Mouse (Mus musculus): ENCODE data around the gene Txk. TPM values are rescaled to one million over a fixed set of nuclear protein-coding genes. Genes with fewer than 3 reads are reported as not detected.

Gene Txk
- total RNA-seq, 2 experiments from 2014 or later = 0.11 TPM; not detected in 1

DNA sequence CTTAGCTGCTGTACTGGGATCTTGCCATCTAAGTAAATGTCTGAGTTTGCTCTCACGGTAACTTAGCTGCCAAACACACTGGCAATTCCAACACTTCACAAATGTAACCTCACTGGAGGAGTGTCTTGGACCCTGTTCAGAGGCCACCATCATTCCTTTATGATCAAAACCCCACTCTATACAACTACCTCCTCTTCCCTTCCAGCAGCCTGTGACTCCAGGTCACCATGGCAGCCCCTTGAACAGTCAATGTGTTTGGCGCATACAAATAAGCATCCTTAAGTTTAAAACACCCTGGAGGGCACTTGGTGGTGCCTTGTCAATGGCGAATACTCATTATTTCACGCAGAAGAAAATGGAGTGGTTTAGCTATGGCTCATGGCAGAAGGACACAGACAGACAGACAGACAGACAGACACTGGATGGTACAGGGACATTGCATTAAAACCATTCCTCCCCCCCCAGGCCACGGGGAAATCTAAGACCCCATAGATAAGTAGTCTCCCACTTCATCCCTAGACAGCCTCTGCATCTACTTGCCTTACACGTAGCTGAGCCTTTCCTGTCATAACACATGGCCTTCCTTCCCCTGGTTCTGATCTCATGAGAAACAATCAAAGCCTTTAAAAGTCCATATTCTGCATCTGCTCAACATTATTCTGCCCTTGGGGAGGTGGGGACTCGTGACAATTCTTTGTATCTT is 1.4 kb downstream of the Txk start:
- no peak for DNase-seq (ENCODE audit: low spot score in 2 of 2)

DNA sequence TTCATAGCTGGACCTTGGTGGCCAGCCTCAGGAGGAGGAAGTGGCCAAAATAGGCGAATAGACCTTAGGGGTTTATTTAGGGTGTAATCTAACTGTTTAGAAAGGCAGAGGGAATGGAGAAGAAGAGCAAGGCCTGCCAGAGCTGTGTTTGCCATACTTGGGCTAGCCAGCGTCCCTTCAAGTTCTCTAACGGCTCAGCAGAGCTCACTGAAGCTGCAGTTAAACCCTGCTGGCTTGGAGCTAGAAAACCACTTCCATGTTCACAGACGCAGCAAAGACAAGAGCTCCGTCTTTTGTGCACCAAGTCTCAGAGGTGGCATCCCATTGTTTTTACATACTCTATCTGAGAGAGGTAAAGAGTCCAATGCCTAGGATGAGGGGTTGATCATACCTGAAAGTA is 2.4 kb downstream of the Txk start:
- DNase-seq (ENCODE audit: low spot score in 2 of 2) = no peak

DNA sequence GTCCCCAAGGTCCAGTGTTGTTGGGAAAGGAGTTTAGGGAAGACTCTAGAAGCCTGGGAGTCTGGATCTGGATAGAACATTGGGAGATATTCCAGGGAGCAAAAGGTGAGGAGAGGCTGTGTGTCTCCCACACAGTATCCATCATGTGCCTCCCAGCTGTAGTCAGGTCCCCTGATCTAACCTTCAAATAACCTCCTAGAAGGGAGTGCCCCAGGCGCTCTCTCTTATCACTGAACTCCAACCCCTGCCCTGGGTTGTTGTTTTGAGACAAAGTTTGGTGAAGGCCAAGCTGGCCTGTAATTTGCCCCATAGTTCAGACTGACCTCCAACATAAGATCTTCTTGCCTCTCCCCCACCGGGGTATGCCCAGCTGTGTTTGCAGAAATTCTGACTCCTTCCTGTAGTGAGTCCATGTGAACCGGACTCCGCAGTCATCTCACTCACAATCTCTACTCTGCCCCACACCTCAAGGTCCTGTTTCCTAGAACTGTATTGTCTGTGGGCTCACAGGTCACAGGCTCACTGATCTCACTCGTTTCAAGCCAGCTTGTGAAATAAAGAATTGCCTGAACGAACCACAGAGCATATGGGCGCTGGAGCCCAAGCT is 3.8 kb downstream of the Txk start:
- no peak for DNase-seq (ENCODE audit: low spot score in 2 of 2)

DNA sequence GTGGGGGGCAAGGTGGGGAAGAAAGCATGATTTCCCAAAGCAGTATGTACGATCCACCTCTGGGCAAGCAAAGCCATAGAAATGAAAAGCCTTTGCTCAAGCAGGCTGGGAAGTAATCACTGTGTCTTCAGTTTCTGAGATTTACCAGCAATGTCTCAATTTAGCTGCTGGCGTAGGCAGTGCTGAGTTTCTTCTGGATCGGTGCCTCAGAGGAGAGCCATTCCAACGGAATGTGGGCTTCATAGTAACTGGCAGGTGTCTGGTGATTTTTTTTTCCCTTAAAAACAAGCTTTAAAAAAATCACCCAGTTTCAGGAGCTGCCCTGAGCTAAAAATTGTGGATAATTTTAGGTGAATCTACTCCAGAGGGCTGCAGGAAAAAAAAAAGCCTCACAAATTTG is 5.2 kb downstream of the Txk start:
- no peak for DNase-seq (ENCODE audit: low spot score in 2 of 2)

DNA sequence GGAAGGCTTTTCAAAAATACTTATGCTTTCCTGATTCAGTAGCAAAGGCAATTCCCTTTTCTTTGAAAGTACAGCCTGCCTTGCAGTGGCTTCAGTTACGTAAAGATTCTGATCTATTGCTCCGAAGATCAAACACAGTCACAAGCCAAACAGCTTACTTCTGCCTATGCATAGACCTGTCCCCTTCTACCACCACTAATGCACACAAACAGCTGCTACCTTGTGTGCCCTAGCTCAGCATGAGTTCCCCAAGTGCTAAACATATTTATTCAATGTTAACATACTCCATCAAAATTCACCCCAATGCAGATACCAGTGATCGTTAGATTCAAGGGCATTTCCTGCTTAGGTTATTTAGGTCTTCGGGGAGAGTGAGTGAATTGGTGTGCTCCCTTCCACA is 6.1 kb downstream of the Txk start:
- no peak for DNase-seq (ENCODE audit: low spot score in 2 of 2)

DNA sequence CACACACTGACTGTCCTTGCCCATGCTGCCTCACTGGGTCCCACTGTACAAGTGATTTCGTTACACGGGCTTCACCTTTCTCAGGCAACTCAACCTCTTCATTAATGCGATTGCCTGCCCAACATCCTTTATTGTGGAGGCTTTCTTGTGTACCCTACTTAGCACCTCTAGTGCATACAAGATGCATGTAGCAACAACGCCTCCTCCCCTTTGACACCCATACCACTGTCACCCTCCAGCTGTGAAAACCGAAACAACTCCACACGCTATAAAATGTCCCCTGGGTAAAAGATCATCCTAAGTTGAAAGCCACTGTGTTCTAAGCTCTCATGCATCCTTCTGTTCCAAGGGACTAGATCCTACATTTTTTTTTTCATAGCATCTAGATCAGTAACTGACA is 9.5 kb downstream of the Txk start:
- DNase-seq (ENCODE audit: low spot score in 2 of 2) = no peak

DNA sequence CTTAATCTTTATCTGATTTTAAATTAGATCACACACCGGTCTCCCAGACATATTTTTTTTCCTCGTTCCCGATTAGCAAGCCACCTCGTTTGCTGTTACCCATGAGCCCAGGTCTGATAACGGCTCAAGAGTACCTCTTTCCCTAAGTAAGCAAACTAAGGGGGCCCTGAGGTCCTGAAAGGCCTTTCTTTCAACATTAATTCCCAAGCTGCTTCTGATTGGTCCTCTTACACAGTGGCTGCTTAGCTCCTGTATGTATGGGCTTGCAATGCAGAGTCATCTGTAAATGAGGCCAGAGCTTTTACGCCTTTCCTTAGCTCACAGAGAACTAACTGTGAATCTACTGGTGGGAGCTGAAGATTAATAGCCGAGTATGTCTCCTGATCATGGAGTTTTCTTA is 15.7 kb downstream of the Txk start:
- no peak for DNase-seq (ENCODE audit: low spot score in 2 of 2)

DNA sequence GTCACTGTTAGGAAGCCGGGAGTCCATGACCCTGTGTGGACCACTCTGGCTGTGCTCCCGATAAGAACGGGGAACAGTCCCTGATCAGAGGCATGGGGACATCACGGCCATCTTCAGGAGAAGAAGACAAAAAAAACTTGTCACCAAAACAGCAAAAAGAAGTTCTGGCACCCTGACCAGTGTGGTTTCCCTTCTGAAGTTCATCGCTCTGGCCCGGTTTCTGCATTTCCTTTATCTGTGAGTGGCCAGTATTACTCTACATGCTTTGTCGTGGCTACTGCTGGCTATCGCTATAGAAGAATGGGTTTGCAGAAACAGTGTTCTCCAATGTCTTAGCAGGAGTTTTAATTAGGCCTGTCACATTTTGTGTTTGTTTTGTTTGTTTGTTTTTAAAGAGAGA is 16.1 kb downstream of the Txk start:
- DNase-seq (ENCODE audit: low spot score in 2 of 2) = no peak

DNA sequence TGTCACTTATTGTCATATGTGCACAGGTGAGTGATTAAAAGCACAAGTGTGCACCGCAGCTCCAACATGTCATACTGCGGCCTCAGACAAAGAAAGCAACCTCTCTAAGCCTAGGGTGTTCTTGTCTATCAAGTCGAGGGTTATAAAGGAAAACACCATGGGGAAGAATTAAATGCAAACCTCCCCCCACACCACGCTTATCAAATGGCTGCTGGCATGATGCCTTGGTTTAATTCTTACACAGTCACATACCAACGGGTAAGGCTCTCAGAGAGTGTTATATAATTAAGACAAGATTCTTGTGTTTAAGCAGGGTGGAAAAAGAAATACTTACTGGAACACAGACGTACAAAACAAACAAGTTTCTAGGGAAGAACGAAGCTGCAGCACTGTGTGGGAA is 16.8 kb downstream of the Txk start:
- no peak for DNase-seq (ENCODE audit: low spot score in 2 of 2)

DNA sequence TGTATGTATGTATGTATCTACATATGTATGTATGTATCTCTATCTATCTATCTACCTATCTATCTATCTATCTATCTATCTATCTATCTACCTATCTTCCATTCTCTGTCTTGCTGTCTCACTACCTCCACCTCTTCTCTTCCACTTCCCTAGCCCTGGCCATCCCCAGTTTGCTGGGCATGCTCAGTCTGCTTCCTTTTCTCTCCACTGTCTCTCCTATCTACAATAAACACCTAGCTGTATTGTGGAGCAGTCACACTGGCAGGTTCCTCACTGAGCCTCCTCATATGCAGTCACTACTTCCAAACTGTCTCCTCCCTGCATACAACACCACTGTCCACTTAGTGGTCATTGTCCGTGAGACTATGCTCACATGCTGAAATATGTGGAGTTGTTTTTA is 19.7 kb downstream of the Txk start:
- no peak for DNase-seq (ENCODE audit: low spot score in 2 of 2)

DNA sequence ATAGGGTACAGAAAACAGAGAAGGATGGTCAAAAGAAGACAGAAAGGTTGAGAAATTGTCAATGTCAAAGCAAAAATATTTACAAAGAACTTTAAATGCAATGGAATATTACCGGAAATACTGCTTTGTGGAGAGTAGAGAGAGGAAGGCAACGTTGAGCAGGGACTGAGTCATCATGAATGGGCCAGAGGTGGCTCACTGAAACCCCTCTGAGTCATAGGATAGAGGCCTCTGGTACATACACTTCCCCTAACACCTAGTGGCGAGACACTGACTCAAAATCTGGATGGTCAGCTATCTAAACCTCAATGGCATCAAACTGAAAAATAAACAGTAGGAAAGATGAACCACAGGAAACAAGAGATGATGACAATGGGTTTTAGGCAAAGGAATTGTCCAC is 27.2 kb downstream of the Txk start:
- no peak for DNase-seq (ENCODE audit: low spot score in 2 of 2)

DNA sequence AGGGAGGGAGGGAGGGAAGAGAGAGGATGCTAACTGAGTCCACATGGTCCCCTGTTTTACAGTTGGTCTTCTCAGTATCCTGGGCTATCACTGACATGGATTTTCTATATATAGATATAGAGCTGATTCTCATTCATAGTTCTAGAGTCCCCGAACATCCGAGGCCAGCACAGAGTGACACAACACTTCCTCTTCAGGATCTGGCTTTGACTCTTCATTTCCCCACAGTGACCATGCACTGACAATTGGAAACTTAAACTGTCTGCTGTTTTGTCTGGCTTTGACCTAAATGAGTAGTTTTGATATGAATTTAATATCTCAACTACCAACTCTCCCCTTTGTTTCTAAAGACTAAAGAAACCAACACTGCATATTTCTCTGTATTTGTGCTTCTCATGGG is 29.1 kb downstream of the Txk start:
- no peak for DNase-seq (ENCODE audit: low spot score in 2 of 2)

DNA sequence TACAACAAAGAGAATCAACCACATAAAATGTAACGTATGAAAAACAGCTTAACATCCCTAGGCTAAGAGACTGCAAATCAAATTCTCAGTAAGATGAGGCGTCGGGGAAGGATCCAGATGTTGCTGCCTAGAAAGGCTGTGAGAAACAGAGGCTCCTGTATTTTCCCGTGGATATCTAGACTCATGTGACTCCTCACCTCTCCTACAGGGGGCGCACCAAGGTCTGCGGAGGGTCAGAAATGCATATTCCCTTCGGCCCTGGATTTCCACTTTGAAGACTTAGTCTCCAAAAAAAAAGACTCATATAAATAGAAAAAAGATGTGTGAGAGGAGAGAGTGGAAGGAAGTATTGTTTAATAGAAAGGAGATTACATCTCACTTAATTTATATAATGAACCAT is 32.0 kb downstream of the Txk start:
- no peak for DNase-seq (ENCODE audit: low spot score in 2 of 2)

DNA sequence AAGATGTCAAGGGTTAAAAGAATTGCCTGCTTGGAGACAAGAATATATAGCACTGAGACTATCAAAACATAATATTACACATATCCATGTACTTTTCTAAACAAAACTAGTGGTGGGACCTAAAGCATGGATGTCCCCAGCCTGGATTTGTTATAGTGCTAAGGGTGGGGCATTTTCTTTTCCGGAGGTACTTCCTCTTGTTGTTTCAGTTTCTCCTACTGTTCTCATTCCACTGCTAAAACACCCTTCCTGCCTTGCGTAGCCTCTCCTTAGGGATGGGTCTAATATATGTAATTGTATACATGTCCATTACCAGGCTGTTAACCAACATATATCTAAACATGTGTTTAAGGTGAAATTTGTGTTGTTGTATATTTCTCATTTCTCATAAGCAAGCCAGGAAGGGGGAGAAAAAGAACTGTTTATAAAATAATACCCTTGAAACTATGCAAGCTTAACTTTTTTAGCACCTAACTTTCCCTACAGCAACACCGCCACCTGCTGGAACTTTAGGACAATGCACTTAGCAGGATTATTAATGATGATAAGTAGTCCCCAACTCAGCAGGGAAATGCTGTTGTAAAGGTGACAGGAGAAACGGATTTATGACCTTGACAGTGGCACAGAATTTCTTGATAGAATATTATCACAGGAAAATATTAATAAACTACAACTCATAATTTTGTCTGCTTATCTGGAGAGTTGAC is 41.9 kb downstream of the Txk start:
- DNase-seq (ENCODE audit: low spot score in 2 of 2) = peak; percentile 81 to 89

DNA sequence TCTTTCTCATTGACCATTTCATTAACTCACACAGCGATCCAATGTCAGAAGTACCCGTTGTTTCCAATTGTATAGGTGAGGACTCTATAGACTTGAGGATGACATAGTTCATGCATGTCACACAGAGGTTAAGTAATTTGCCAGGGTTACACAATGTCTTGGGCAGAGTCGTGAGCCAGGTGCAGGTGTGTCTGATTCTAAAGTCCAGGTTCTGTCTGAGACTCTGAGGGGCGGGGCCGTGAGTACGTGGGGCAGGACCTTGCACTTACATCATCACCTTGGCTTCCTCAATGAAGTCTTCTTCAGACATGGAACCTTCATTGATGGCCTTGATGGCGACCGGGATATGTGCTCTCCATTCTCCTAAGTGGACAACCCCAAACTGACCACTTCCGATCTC is 42.6 kb downstream of the Txk start:
- no peak for DNase-seq (ENCODE audit: low spot score in 2 of 2)

DNA sequence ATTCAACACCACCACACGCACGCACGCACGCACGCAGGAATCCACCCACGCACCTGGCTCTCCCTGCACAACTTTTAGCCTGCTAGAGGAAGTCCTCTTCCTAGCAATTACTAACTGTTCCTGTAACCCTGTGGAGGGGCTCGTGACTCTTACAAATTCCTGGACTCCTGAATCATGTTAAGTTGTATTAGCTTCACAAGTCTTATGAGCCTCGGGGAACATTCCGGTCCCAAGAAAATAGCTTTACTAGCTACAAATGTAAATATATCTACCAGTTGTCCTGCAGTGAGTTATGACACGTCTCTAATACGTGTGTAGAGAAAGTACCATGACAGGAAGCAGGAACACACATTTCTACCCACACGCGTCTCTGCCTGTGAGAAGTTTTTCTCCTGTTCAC is 43.1 kb downstream of the Txk start:
- no peak for DNase-seq (ENCODE audit: low spot score in 2 of 2)

DNA sequence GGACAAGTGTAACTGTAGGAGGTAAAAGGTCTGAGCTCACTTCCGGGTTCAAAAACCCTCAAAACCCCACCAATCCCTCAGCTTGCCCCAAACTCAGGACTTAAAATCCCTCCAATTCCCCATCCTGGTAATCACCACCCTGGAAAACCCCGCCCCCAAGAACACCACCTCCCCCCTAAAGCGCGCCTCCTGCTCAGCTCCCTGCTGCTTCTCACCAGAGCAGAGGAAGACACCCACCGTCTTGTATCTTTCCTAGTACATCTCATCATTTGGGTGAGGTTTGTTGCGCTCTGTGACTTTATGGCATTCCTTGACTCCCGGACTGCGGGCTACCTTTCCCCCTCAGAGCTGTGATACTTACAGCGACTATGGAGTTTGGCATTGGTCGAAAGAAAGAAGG is 45.9 kb downstream of the Txk start:
- no peak for DNase-seq (ENCODE audit: low spot score in 2 of 2)

DNA sequence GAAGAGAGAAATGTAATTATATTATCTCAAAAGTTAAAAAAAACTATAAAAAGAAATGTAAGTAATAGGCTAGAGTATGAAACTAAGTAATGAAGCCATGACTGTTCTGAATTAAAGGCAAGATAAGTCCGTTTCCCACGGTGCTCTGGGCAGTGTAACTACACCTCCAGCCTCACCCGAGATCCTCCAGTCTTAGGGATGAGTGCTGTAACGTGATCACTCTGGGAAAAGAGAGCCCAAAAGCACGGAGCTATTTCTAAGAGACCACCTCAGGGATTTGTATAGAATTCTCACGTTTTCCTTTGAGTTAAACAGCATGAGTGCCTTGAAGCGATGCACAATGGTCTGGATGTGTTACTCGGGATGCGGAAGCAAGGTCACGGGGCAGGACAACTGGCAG is 46.5 kb downstream of the Txk start:
- no peak for DNase-seq (ENCODE audit: low spot score in 2 of 2)

DNA sequence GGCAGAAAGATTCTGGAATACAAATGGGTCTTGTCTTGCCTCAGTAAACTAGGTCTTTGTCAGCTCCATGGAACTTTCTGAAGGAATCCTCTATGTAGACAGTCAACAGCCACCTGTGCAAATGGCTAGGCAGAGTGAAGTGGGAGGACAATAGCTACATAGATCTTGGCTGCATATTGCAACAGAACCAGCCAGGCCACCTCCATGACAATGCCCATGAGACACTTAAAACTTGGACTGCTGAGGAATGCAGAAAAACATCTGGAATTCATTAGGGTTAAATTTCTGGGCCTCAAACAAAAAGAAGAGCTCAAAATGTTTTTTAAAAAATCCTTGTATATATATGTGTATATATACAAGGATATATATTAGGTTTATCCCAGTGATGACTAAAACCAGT is 50.4 kb downstream of the Txk start:
- DNase-seq (ENCODE audit: low spot score in 2 of 2) = no peak

DNA sequence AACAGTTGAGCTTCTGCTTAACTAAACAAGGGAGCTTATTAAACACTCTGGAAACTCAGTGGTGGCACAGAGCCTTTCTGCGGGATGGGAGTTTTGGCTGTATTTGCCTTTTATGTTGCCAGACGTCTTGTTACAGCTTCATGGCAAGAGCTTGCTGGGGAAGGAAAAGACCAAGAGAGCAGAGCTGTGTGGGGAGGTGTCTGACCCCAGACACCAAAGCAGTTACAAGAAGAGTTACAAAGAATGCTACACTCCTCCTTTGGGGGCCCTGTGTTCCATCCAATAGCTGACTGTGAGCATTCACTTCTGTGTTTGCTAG is 53.1 kb downstream of the Txk start:
- DNase-seq (ENCODE audit: low spot score in 2 of 2) = no peak

DNA sequence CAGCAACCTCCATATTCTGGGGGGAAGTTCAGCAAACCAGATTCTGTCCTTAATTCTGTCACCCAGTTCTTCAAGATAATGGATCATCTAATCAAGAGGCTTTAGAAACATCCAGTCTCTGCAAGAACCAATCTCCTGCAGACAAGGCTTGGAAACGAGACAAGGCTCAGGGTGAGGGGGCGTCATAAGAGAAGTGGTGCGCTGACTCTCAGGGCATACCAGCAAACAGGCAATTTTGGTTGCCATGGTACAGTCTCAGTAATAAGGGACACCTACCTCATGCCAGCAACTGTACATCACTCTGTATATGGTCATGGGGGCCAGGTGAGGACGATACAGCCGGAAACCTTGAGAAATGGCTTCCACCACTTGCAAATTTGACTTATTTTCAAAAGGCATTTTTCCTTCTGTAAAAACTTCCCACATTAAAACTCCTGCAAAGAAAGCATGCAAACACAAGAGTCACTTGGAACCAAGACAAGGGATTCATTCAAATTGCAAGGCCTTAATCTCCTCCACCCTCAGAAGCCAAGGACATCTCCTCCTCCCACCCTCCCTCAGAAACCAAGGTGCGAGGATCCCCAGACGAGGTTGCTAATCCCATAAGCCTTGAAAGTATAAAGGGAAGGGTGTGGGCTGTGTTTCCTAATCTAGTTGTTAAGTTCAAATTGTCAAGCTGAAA is 53.6 kb downstream of the Txk start:
- no peak for DNase-seq (ENCODE audit: low spot score in 2 of 2)

DNA sequence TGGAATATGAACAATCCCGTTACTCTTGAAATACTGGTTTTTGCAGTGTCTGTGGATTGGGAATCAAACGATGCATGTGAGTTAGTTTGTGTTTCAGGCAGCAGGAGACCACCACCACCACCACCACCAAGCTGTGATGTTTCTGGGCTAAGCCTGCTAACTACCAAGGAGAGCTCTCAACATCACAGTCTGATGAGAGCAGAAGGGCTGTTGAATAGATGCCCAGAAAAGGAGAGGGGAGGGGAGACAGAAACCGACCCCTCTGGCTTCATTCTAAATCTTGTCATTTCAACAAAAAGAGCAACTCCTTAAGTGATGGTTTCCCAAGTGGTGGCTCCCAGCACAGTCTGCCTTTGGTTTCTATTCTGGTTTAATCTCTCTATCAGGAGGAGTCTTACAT is 54.2 kb downstream of the Txk start:
- DNase-seq (ENCODE audit: low spot score in 2 of 2) = no peak
